Mouse (Mus musculus): ENCODE results near the gene Sash1. TPM values are rescaled to one million over a fixed set of nuclear protein-coding genes. Genes with fewer than 3 reads are reported as not detected.

Sash1 gene
- total RNA-seq, 2 experiments from 2014 or later = 1.3 to 2.1 TPM

GRCm38 (mm10) chr10:8765922-8766522, 119.8 kb downstream of the Sash1 start:
- no peak for ATAC-seq (replicated peaks; ENCODE audit: low FRiP score, poor library complexity, severe bottlenecking)

- ATAC-seq (replicated peaks; ENCODE audit: low FRiP score, poor library complexity, severe bottlenecking) = no peak
Measured at GRCm38 (mm10) chr10:8762771-8763170, 123.1 kb downstream of the Sash1 start.

GRCm38 (mm10) chr10:8762209-8762701, 123.6 kb downstream of the Sash1 start:
- no peak for ATAC-seq (replicated peaks; ENCODE audit: low FRiP score, poor library complexity, severe bottlenecking)

DNA sequence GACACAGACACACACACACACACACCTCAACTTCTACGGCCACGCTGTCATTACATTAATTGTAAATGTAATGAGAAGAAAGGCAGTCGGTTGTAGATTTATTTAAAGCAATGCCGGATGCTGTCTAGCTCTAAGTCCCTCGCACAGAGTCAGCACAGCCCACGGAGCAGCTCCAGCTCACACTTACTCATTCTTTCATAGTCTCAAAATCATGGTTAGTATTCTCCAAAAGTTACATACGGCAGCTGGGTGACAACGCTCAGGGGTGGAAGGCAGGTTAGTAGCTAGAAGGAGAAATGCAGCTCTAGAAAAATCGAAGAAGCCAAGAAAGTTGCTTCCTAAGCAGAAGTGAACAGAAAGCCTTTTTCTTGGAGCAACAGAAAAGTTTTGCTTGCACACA, 124.2 kb downstream of the Sash1 start:
- ATAC-seq (replicated peaks; ENCODE audit: low FRiP score, poor library complexity, severe bottlenecking) = no peak

GRCm38 (mm10) chr10:8760598-8760997, 125.3 kb downstream of the Sash1 start:
- ATAC-seq (replicated peaks; ENCODE audit: low FRiP score, poor library complexity, severe bottlenecking) = no peak

DNA sequence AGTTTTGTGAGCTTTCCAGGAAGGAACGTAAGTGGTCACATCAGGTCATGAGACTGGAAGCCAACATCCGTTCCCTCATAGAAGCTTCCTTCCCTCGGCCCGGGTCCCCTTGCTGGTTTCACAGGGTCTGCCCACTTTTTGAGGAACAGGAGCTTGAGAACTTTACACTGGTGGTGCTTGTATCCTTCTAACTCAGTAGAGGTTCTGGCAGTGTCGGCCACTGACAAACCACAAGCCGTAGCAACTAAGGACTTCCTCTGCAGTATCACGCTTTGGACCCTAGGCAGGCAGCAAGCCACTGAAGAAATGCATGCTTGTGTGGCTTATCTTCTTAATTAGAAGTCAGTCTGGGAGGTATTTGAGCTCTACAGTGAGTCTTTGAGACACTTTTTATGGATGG, 126.6 kb downstream of the Sash1 start:
- no peak for ATAC-seq (replicated peaks; ENCODE audit: low FRiP score, poor library complexity, severe bottlenecking)

- no peak for ATAC-seq (replicated peaks; ENCODE audit: low FRiP score, poor library complexity, severe bottlenecking)
Measured at GRCm38 (mm10) chr10:8757429-8757931, 128.4 kb downstream of the Sash1 start.

- no peak for ATAC-seq (replicated peaks; ENCODE audit: low FRiP score, poor library complexity, severe bottlenecking)
Measured at GRCm38 (mm10) chr10:8756604-8757354, 129.1 kb downstream of the Sash1 start.

- no peak for ATAC-seq (replicated peaks; ENCODE audit: low FRiP score, poor library complexity, severe bottlenecking)
Measured at GRCm38 (mm10) chr10:8753377-8753776, 132.5 kb downstream of the Sash1 start.

- no peak for ATAC-seq (replicated peaks; ENCODE audit: low FRiP score, poor library complexity, severe bottlenecking)
Measured at GRCm38 (mm10) chr10:8752436-8752835, 133.4 kb downstream of the Sash1 start.

DNA sequence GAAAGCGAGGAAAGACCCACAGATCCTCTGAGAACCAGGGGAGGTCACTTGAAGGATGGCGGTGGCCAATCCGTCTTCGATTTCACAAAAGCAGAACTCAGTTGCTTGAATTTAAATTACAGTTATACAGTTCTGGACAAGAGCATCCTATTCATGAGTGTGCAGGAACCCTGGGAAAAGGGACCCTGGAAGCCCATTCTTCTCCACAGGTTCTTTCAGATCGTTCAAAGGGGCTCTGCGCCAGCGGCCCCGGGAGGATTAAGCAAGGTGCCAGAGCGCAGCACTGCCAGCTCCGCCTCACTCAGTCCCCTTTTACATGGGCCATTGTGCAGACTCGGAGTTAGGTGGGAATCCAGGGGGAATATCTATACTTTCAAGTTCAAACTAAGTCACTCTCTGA, 136.3 kb downstream of the Sash1 start:
- no peak for ATAC-seq (replicated peaks; ENCODE audit: low FRiP score, poor library complexity, severe bottlenecking)

DNA sequence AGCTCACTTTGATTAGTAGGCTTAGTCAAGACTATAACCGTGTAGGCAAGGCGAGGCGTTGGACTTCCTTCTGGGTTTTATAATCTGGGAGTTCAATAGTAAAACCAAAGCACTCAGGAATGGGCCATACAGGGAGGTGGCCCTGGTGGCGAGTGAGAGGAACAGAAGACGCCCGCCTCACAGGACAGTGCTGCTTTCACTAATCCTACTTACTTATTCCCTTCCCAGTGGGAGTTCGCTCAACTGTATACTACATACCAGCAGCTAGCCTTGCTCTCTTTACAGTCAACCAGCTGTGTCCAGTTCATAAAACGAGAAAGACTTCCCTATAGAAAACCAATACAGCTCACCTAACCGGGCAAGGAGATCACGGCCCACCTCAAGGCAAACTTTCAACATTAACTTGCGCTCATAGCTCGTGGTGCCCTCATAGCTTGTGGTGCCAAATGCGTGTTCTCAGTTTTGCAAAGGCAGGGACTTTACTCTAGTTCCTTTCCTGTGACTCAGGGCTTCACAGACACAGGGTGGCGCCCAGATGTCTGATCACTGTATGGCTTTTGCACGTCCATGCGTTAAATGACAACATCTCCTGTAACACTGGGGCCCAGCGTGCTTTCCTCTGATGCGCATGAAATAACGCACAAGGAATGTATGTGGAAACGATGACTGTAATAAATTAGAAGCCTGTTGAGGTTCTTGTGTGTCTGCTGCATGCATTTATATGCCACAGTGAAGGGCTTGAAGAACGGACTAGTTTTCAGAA, 138.2 kb downstream of the Sash1 start:
- no peak for ATAC-seq (replicated peaks; ENCODE audit: low FRiP score, poor library complexity, severe bottlenecking)

- ATAC-seq (replicated peaks; ENCODE audit: low FRiP score, poor library complexity, severe bottlenecking) = no peak
Measured at GRCm38 (mm10) chr10:8746082-8746696, 139.7 kb downstream of the Sash1 start.

DNA sequence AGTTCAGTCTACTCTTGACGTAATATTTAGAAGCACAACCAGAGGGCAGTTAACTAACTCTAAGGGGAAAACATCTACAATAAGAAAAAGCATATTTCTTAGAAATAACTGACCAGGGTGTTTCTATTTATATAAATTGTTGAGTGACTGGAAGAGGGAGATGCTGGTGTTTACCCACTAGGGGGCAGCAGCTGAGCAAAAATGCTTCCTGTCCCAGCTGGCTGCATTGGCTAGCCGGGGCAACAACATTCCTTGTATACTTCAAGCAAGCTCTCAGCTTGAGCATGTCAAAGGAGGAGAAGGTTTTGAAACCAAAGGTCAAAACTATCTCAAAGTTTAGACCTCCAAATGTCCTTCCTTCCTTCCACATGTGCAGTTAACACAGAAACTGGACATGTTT, 143.0 kb downstream of the Sash1 start:
- no peak for ATAC-seq (replicated peaks; ENCODE audit: low FRiP score, poor library complexity, severe bottlenecking)

- no peak for ATAC-seq (replicated peaks; ENCODE audit: low FRiP score, poor library complexity, severe bottlenecking)
Measured at GRCm38 (mm10) chr10:8741505-8741904, 144.4 kb downstream of the Sash1 start.

GRCm38 (mm10) chr10:8740797-8741196, 145.1 kb downstream of the Sash1 start:
- ATAC-seq (replicated peaks; ENCODE audit: low FRiP score, poor library complexity, severe bottlenecking) = no peak

GRCm38 (mm10) chr10:8729387-8730337, 156.2 kb downstream of the Sash1 start:
- ATAC-seq (replicated peaks; ENCODE audit: low FRiP score, poor library complexity, severe bottlenecking) = no peak

DNA sequence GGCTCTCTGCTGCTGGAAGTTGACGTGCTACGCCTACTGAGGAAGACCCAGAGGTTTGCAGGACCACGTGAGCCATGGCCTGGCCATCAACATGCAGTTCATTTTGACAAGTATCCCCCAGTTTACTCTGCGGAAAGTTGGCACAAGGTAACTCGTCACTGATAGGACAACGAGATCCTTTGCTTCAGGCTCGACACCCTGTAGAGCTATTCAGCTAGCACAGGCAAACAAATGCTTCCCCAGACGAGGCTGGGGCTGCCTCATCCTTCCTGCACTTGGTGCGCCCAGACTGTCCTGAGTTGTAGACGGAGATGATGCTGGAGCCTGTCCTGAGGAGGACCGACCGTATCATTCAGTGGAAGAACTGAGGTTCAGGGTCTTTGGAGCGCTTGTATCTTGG, 166.5 kb downstream of the Sash1 start:
- no peak for ATAC-seq (replicated peaks; ENCODE audit: low FRiP score, poor library complexity, severe bottlenecking)

DNA sequence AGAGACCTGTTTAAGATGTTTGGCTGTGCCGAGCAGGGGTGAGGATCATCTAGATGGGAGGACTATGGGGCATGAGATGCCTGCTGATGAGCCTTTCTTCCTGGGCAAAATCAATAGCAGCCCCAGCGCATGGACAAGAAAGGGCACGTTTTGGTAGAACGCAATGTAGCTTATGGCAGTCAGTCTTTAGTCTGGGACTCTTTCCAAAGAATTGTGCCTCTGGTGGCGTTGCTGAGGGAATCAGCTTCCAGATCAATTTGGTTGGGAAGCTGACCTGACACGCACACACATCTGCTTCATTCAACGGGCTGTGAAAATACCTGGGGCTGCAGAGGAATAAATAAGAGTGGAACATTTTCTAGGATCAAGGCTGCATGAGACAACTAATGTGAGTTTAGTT, 167.0 kb downstream of the Sash1 start:
- no peak for ATAC-seq (replicated peaks; ENCODE audit: low FRiP score, poor library complexity, severe bottlenecking)

Measured in erythroid progenitor cell, adult 5-6 weeks (primary cell).